Mouse (Mus musculus): ENCODE results near the gene Cd3e.
A peak's percentile ranks its signal among the peaks of the same experiment; 100 is the strongest.
"Not testable (repeated sequence)": the region's sequence is repeated elsewhere in the genome, so short reads cannot be mapped to it uniquely, and the experiment has no call there.

The Cd3e gene

GRCm38 (mm10) chr9:44977813-44978212, 31.6 kb downstream of the Cd3e start:
- DNase-seq (ENCODE audit: low spot score) = no peak

GRCm38 (mm10) chr9:44969450-44969849, 40.0 kb downstream of the Cd3e start:
- DNase-seq (ENCODE audit: low spot score) = no peak

- not testable (repeated sequence) for DNase-seq (ENCODE audit: low spot score)
Observed at GRCm38 (mm10) chr9:44967763-44968162, 41.7 kb downstream of the Cd3e start.

GRCm38 (mm10) chr9:44966815-44967242, 42.6 kb downstream of the Cd3e start:
- peak; percentile 88 for DNase-seq (ENCODE audit: low spot score)

GRCm38 (mm10) chr9:44965833-44966466, 43.5 kb downstream of the Cd3e start:
- DNase-seq (ENCODE audit: low spot score) = no peak

- peak; percentile 100 for DNase-seq (ENCODE audit: low spot score)
Observed at GRCm38 (mm10) chr9:44965126-44965832, 44.1 kb downstream of the Cd3e start, which contains the start of gene Ube4a. Gene Ube4a (minus strand): TSS chr9:44965600.

- DNase-seq (ENCODE audit: low spot score) = no peak
Observed at GRCm38 (mm10) chr9:44954432-44954831, 55.0 kb downstream of the Cd3e start.

Data from embryo, embryonic 10 days (tissue).